Mouse (Mus musculus) CD4-positive helper T cell, adult 2 months (primary cell): Measurements from ENCODE around the gene Slc22a12.

Experiments used
- DNase-seq: peaks from one replicate; pipeline ENCODE4 v3.0.0-alpha.2; 2012; ENCODE audit warnings: low read depth, missing footprints, low spot score

The Slc22a12 gene

DNA sequence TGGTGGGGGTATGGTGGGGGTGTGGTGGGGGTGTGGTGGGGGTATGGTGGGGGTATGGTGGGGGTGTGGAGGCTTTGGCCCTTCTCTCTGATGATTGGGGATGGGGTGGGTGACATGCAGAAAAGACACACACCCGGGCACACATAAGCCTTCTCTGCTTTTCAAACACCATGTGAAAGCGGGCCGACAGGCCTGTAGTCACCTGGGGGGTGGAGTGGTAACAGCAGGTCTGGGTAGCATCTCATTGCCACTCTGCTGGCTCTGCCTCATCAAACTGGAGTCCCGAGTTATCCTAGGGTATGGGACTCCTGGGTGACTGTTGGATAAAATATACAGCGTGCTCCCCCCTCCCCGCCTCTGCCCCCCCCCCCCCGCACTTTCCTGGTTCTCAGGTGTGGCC is 48.8 kb downstream of the Slc22a12 start:
- DNase-seq = no peak

DNA sequence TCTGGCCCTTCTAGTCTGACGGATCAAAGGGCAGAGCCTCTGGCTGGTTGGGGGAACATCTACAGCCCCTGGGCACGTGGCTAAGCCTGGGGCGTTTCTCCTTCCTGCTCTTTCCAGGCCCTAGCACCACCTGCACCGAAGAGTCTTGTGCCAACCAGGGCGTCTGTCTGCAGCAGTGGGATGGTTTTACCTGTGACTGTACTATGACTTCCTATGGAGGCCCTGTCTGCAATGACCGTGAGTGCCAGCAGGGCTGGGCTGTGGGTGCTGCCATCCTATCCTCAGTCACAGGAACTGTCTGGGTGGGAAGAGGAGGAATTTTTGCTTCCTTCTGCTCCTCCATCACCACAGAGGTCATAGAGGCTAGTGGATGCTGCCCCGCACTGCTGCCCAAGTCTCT is 49.6 kb downstream of the Slc22a12 start:
- no peak for DNase-seq

DNA sequence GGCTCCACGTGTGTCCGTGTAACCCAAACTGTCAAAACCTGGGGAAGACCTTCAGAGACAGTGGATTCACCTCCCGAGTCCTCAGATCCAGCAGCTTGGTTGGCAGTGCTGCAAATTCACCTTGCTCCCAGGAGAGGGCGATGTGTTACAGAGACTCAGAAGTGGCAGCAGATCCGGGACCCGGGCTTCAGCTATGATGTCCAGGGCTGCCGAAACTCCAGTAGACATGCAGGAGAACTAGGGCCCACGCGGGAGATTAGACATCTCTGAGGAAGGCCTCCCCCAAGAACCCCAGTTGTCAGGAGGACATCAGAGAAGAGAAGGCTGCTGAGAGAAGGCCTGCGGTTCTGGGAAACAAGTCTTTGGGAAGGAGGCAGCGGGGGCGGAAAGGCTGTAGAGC is 50.7 kb downstream of the Slc22a12 start:
- no peak for DNase-seq

DNA sequence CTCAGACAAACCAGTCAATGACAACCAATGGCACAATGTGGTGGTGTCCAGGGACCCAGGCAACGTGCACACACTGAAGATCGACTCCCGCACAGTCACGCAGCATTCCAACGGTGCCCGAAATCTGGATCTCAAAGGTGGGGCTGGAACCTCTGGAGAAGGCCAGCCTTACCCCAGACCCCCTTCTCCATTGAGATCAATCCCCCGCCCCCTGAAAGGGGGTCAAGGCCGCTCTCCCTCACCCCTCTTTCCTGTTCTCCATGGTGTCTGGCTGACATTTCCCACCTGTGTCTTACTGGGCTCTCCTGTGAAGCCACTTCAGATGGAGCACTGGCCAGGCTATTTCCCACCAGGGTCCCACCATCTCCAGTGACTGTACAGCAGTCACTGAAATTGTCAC is 51.3 kb downstream of the Slc22a12 start:
- DNase-seq = no peak

DNA sequence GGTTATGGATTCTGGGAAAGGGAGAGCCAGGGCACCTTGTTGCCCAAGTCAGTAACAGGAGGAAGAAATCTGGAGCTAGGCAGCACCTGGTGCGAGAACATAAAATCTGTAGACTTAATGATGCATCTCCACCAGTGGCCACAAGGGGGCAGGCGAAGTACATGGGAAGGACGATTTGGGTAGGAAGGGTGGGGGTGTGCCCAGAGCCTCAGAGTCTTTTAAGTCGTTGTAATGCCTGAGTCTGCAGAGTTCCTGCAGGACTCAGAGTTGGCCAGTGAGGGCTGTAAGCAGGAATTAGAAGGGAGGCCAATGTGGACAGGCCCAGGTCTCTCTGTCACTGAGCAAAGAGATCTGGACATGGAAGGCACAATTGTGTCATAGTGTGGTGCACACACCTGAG is 53.8 kb downstream of the Slc22a12 start:
- DNase-seq = peak; percentile 78
